Mouse (Mus musculus) cerebellum, postnatal 10 days (tissue): ENCODE data around the gene Mysm1.
A peak's percentile ranks its signal among the peaks of the same experiment; 100 is the strongest.

Experiments used
- DNase-seq, 2 experiments: peaks; one replicate each; pipeline ENCODE4 v3.0.0; 2021; ENCODE audit warnings: mixed read lengths in 2 of 2

Gene Mysm1

GRCm38 (mm10) chr4:94941221-94941855, 37.6 kb downstream of the Mysm1 start:
- no peak for DNase-seq

GRCm38 (mm10) chr4:94928743-94929142, 50.2 kb downstream of the Mysm1 start, which contains the start of gene Eqtn:
Eqtn (minus strand) TSS chr4:94928843.
- DNase-seq, result no peak

GRCm38 (mm10) chr4:94901780-94902179, 77.1 kb downstream of the Mysm1 start:
- no peak for DNase-seq

- DNase-seq, result peak; percentile 25 to 57
Measured at GRCm38 (mm10) chr4:94900744-94901143, 78.2 kb downstream of the Mysm1 start.
